ENCODE assay signal across 15 mouse cellular contexts in the genomic region with DNA sequence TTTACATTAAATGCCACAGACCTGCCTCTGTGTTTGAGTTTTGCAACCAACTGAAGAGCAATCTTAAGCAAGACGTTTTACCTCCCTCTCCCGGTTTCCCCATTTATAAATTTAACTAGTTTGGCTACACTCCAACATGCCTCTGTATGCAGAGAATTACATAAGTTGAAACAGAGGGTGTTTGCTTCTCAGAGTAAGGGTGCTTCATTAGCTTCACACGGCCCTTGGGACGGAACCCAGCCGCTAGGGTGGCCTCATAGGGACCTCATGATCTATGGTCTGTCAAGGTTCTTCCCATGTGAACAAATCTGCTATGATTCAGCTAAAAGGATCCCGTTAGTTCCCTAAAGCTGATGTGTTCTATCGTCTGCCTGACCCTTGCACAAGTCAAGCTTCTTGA. TPM values are rescaled to one million over a fixed set of nuclear protein-coding genes. Genes with fewer than 3 reads are reported as not detected.
A peak's percentile ranks its signal among the peaks of the same experiment; 100 is the strongest.
DNase-seq lines count a peak whose midpoint lies in the region; ATAC-seq and TF ChIP-seq lines count a peak whose summit lies in the region.
"Had no signal": no experiment of that assay in that cellular context is flagged by ENCODE, and none has a peak within 500 bp of the region (broad histone marks: within the 10 kb centered on the region; RNA-seq: fewer than 3 reads in every experiment).

No protein-coding gene starts in this region.

- no peak for TF ChIP-seq POLR2A in bone marrow, adult 2 months (IDR thresholded peaks at IDR 0.05; ENCODE audit: borderline replicate concordance, control insufficient read depth, low read depth, low read length)
- no peak for TF ChIP-seq POLR2A in cortical plate, adult 2 months (IDR thresholded peaks at IDR 0.05; ENCODE audit: extremely low read depth, insufficient read depth, low read length)

- H3K36me3 ChIP-seq in limb, embryonic 12.5 days: no peaks in the 10 kb centered on the region
- no peaks in the 10 kb centered on the region for H3K36me3 ChIP-seq in limb, embryonic 10.5 days
- H3K36me3 ChIP-seq in midbrain, embryonic 10.5 days: no peaks in the 10 kb centered on the region
- H3K36me3 ChIP-seq: hindbrain, embryonic 10.5 days had no signal

- no peak overlapping the region for H3K4me3 ChIP-seq in limb, embryonic 12.5 days (replicated peaks)
- no peak overlapping the region for H3K4me3 ChIP-seq in limb, embryonic 10.5 days
- no peak overlapping the region for H3K4me3 ChIP-seq in bone marrow, adult 2 months (replicated peaks; ENCODE audit: control insufficient read depth, low read depth, low read length)
- H3K4me3 ChIP-seq in cortical plate, adult 2 months (ENCODE audit: insufficient read depth, low read length): no peak overlapping the region
- H3K4me3 ChIP-seq in midbrain, embryonic 10.5 days: no peak overlapping the region
- H3K4me3 ChIP-seq: gastrocnemius, adult 2 months; hindbrain, embryonic 10.5 days; myocyte had no signal

- no peak overlapping the region for H3K4me2 ChIP-seq in limb, embryonic 12.5 days
- H3K4me2 ChIP-seq: heart, embryonic 11.5 days had no signal

- ATAC-seq in limb, embryonic 12.5 days (ENCODE audit: insufficient number of reproducible peaks, insufficient read depth, low FRiP score, low TSS enrichment, low read depth): no peak
- ATAC-seq: intestine, postnatal 0 days had no signal

- H3K9me3 ChIP-seq in limb, embryonic 12.5 days: no peaks in the 10 kb centered on the region
- no peaks in the 10 kb centered on the region for H3K9me3 ChIP-seq in limb, embryonic 10.5 days (replicated peaks)
- H3K9me3 ChIP-seq in midbrain, embryonic 10.5 days (replicated peaks): no peaks in the 10 kb centered on the region
- H3K9me3 ChIP-seq: hindbrain, embryonic 10.5 days had no signal

- DNase-seq in limb, embryonic 10.5 days (ENCODE audit: low spot score): no peak
- DNase-seq in lung, postnatal 4 days: peak; percentile 52 to 58
- DNase-seq in urinary bladder, postnatal 4 days (ENCODE audit: low spot score in 2 of 2): no peak
- DNase-seq in midbrain, embryonic 10.5 days (ENCODE audit: low spot score): no peak
- no peak for DNase-seq in urinary bladder, adult 18-20 months (ENCODE audit: low spot score in 2 of 2)
- DNase-seq: adrenal gland, adult 8-10 months; gastrocnemius, adult 2 months; kidney, postnatal 4 days had no signal

- H3K27me3 ChIP-seq in limb, embryonic 12.5 days: peaks cover 6% of the 10 kb centered on the region; the same call in 1 of the 2 replicates
- peaks cover 22% of the 10 kb centered on the region for H3K27me3 ChIP-seq in limb, embryonic 10.5 days (ENCODE audit: low read depth, poor library complexity, severe bottlenecking)
- H3K27me3 ChIP-seq in midbrain, embryonic 10.5 days (ENCODE audit: low read depth, poor library complexity, severe bottlenecking): peaks cover 19% of the 10 kb centered on the region

- 0 out of 2 replicates have a peak overlapping the region, but pooled peaks have one; percentile 5 for H3K27ac ChIP-seq in limb, embryonic 12.5 days
- H3K27ac ChIP-seq in limb, embryonic 10.5 days: no peak overlapping the region
- peak overlapping the region; percentile 69; the same call in 1 of the 2 replicates for H3K27ac ChIP-seq in bone marrow, adult 2 months (ENCODE audit: control insufficient read depth, insufficient read depth, low read depth, low read length, poor library complexity)
- peak overlapping the region; percentile 83 for H3K27ac ChIP-seq in cortical plate, adult 2 months (ENCODE audit: insufficient read depth, low read length)
- H3K27ac ChIP-seq in midbrain, embryonic 10.5 days (replicated peaks): no peak overlapping the region
- H3K27ac ChIP-seq: gastrocnemius, adult 2 months; hindbrain, embryonic 10.5 days had no signal

- no peak overlapping the region for H3K9ac ChIP-seq in limb, embryonic 12.5 days (replicated peaks)

- H3K4me1 ChIP-seq in limb, embryonic 12.5 days (replicated peaks): peaks cover 36% of the 10 kb centered on the region
- H3K4me1 ChIP-seq in limb, embryonic 10.5 days: peaks cover 31% of the 10 kb centered on the region
- peaks cover 2% of the 10 kb centered on the region for H3K4me1 ChIP-seq in bone marrow, adult 2 months (ENCODE audit: control insufficient read depth, insufficient read depth, low read length)
- H3K4me1 ChIP-seq in cortical plate, adult 2 months (ENCODE audit: control insufficient read depth, insufficient read depth, low read length): peaks cover 9% of the 10 kb centered on the region
- H3K4me1 ChIP-seq in midbrain, embryonic 10.5 days: peaks cover 30% of the 10 kb centered on the region

- WGBS in limb, embryonic 12.5 days: 51% methylated on average over 7 of the region's 7 CpGs
- WGBS in limb, embryonic 10.5 days: 83% methylated on average over 7 of the region's 7 CpGs
- 5% methylated on average over 7 of the region's 7 CpGs for WGBS in bone marrow, adult 2 months
- 86% methylated on average over 7 of the region's 7 CpGs for WGBS in midbrain, embryonic 10.5 days

- no peak for TF ChIP-seq CTCF in bone marrow, adult 2 months (IDR thresholded peaks at IDR 0.05; ENCODE audit: control insufficient read depth, insufficient read depth, low read length)
- no peak for TF ChIP-seq CTCF in cortical plate, adult 2 months (IDR thresholded peaks at IDR 0.05; ENCODE audit: extremely low read depth, insufficient read depth, low read length)

RNA-seq across cellular contexts. Expression of gene Cyfip2, which starts 1.9 kb away (rescaled TPM):
- polyA plus RNA-seq in limb, embryonic 12.5 days (2016; fragmentation: Nextera tagmentation; extraction: Ambion mirVana): 18.3 and 19.9 TPM in 2 replicates
- 9.7 and 14.7 TPM in 2 replicates for polyA plus RNA-seq in limb, embryonic 10.5 days (2016; fragmentation: Nextera tagmentation; extraction: Ambion mirVana)
- 13.4 and 32.6 TPM in 2 replicates for polyA plus RNA-seq in bone marrow, adult 2 months (2011; ENCODE audit: insufficient read depth, insufficient read length, low replicate concordance, missing spikeins)
- polyA plus RNA-seq in cortical plate, adult 2 months (2012; rRNA removed): 273 and 275 TPM in 2 replicates
- polyA plus RNA-seq in midbrain, embryonic 10.5 days (2016; fragmentation: Nextera tagmentation; extraction: Ambion mirVana): 20.4 and 27.9 TPM in 2 replicates

Comparison
In these comparisons a context has a peak if more than half of its experiments do, and no peak if none do; other contexts are left out.
1. H3K27ac ChIP-seq: peak in limb, embryonic 12.5 days (single experiment), bone marrow, adult 2 months (single experiment) and cortical plate, adult 2 months (single experiment); none in limb, embryonic 10.5 days (single experiment) and midbrain, embryonic 10.5 days (single experiment).
2. DNase-seq: peak in lung, postnatal 4 days (2 of 2); none in limb, embryonic 10.5 days (single experiment), urinary bladder, postnatal 4 days (0 of 2), midbrain, embryonic 10.5 days (single experiment) and urinary bladder, adult 18-20 months (0 of 2).